Mouse (Mus musculus) MEL (cell line): ENCODE measurements at regions not wholly inside any gene's neighbourhood (a gene's known extent, or its start where the extent isn't known, plus 50 kb on each side); places are given as distances from the start of the nearest gene placed in this dataset.

ENCODE experiments used
- EP300 ChIP-seq, 2 experiments: IDR thresholded peaks; 2 replicates each; pipeline ENCODE4 v1.6.1; 2011; ENCODE audit warnings: improper control_type of control experiment in 2 of 2, low read length in 2 of 2, low read depth in 1 of 2, mild to moderate bottlenecking in 1 of 2
- MAX ChIP-seq: IDR thresholded peaks from 2 replicates; pipeline ENCODE4 v1.6.1; 2011; ENCODE audit warnings: low read length, improper control_type of control experiment
- POLR2A ChIP-seq, 2 experiments: IDR thresholded peaks; 2 replicates each; pipeline ENCODE4 v1.6.1; 2011 to 2012; ENCODE audit warnings: low read length in 2 of 2, mild to moderate bottlenecking in 2 of 2, control low read depth in 1 of 2, improper control_type of control experiment in 1 of 2, low read depth in 1 of 2, moderate library complexity in 1 of 2; ENCODE audit not compliant: control insufficient read depth in 1 of 2, insufficient read depth in 1 of 2, poor library complexity in 1 of 2
- RAD21 ChIP-seq: IDR thresholded peaks from 2 replicates; pipeline ENCODE4 v1.6.1; 2011; ENCODE audit warnings: mild to moderate bottlenecking, low read depth, low read length, improper control_type of control experiment
- TBP ChIP-seq: IDR thresholded peaks from 2 replicates; pipeline ENCODE4 v1.8.0; 2011; ENCODE audit warnings: low read depth, low read length, improper control_type of control experiment

DNA sequence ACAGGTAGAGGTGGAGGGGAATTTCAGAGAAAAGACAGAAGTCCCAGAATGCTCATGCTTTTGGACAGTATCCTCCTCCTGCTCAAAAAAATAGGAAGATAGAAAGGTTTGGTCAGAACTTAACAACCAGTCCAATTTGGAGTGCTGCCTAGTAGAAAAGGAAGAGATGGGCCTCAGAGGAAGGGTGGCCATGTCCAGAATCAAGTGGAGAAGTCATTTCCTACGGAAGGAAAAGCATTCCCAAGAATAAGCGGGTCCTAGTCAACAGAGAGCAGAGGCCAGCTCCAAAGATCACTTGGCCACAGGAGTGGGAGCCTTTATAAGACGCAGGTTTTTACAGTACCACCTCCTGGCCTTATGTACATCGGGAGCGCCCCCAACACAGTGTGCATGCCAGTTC is 125.3 kb upstream of the Ccdc122 start:
- TF ChIP-seq POLR2A (IDR thresholded peaks at IDR 0.05; ENCODE audit: control insufficient read depth in 1 of 2, insufficient read depth in 1 of 2, low read depth in 1 of 2, low read length in 2 of 2, poor library complexity in 1 of 2) = no peak
- no peak for TF ChIP-seq EP300 (IDR thresholded peaks at IDR 0.05; ENCODE audit: low read depth in 1 of 2, low read length in 2 of 2)
- no peak for TF ChIP-seq MAX
- TF ChIP-seq RAD21 = no peak
- TF ChIP-seq TBP = no peak
